Mouse (Mus musculus): ENCODE results near the gene Rec114. TPM values are rescaled to one million over a fixed set of nuclear protein-coding genes. Genes with fewer than 3 reads are reported as not detected.

The Rec114 gene
- total and polyA plus RNA-seq, 3 experiments: 111 to 135 TPM; not detected in 1

DNA sequence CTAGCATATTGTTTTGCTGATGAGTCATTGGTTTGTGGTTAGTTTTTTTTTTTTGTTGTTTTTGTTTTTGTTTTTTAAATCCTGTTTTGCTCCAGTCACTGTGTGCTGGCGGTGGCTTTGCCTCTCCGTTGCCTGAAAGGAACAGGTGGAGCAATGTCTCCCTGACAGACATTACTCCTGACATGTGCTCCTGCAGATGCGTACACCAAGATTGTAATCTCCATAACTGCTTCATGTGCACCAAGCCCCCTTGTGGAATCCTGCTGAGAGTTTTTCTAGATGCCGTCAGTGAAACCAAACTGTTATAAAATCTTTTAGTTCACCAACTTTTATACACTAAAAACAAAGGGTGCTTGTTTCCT, 94.5 kb downstream of the Rec114 start:
- peaks cover 10 to 26% of the 10 kb centered on the region in 2 experiments for H3K36me3 ChIP-seq (ENCODE audit: control insufficient read depth in 1 of 2, insufficient read depth in 2 of 2, low read length in 2 of 2)

DNA sequence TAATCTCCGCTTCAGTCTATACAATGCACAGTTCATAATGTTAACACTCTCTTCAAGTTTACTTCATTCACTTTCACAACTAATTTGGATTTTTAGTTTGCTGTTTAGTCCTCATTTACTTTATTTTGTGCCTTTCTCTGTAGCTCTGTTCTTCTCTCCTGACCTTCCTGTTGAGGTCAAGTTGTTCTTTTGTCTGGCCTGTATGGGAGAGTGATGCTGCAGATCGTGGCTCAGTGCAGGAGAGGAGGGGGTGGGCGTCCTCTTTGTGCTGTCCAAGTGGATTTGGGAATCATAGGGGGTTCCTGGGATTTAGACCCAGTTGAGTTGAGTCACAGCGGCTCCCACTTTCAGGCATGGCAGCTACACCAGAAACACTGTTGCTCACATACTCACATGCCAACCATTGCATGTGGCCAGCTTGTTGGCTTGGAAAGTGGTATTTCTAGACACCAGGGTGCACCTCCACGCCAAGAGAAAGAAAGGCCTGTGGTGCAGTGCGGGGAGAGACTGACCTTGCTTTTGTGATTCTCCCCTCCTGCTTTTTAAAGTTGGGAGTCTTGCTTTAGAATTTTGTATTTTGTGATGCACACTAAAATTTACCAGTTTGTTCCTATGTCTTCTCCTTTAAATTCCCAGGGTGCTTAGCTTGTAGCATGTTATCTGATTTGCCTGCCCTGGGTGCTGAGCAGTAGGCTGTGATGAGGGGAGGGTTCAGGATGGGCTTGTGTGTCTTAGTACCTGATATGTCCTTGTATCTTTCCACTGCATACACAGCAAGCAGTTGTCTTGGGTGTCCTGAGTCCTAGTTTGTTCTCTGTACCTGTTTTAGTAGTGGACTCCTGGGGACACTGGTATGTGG, 95.1 kb downstream of the Rec114 start:
- peaks cover 2 to 6% of the 10 kb centered on the region in 2 experiments; a peak in 2 of 4 replicates for H3K4me1 ChIP-seq (ENCODE audit: control insufficient read depth in 1 of 2, insufficient read depth in 2 of 2, low read length in 2 of 2)

More for the DNA sequence above, 94.5 kb downstream of the Rec114 start:
- no peak overlapping the region for H3K4me3 ChIP-seq (ENCODE audit: control insufficient read depth in 1 of 2, insufficient read depth in 1 of 2, low read depth in 2 of 2, low read length in 2 of 2)
- H3K9ac ChIP-seq (ENCODE audit: control insufficient read depth, low read depth, low read length, poor library complexity, severe bottlenecking): no peak overlapping the region
- no peaks in the 10 kb centered on the region for H3K9me3 ChIP-seq (replicated peaks; ENCODE audit: insufficient read depth, low read length)
- H3K79me2 ChIP-seq (ENCODE audit: control insufficient read depth, insufficient read depth, low read length, poor library complexity): no peaks in the 10 kb centered on the region
- no peak for TF ChIP-seq USF1 (IDR thresholded peaks at IDR 0.05; ENCODE audit: low read depth, low read length)
- TF ChIP-seq MYC (IDR thresholded peaks at IDR 0.05; ENCODE audit: low read depth, low read length): no peak
- no peak for TF ChIP-seq E2F4 (IDR thresholded peaks at IDR 0.05; ENCODE audit: borderline replicate concordance, low read depth, low read length)
- TF ChIP-seq ETS1 (IDR thresholded peaks at IDR 0.05; ENCODE audit: low read depth, low read length): no peak
- TF ChIP-seq ZMIZ1 (IDR thresholded peaks at IDR 0.05; ENCODE audit: low read depth, low read length): no peak
- TF ChIP-seq POLR2AphosphoS2 (IDR thresholded peaks at IDR 0.05; ENCODE audit: low read length): no peak
- no peak for TF ChIP-seq NRF1 (IDR thresholded peaks at IDR 0.05; ENCODE audit: insufficient read depth, low read depth, low read length, poor library complexity, severe bottlenecking)
- TF ChIP-seq TAL1 (IDR thresholded peaks at IDR 0.05; ENCODE audit: low read length): no peak
- TF ChIP-seq TCF12 (IDR thresholded peaks at IDR 0.05; ENCODE audit: low read depth, low read length): no peak
- no peak overlapping the region for H3K27ac ChIP-seq (ENCODE audit: control insufficient read depth, low read depth, low read length)
- no peaks in the 10 kb centered on the region for H3K27me3 ChIP-seq (ENCODE audit: control insufficient read depth in 1 of 2, insufficient read depth in 2 of 2, low read length in 2 of 2)
- DNase-seq (ENCODE audit: low read depth, low spot score): no peak
- H3K4me1 ChIP-seq (ENCODE audit: control insufficient read depth in 1 of 2, insufficient read depth in 2 of 2, low read length in 2 of 2): peaks cover 2 to 6% of the 10 kb centered on the region in 2 experiments; a peak in 2 of 4 replicates

GRCm38 (mm10) chr9:58630441-58630840, 113.3 kb downstream of the Rec114 start:
- Histone ChIP-seq H3K36me3 (ENCODE audit: control insufficient read depth in 1 of 2, insufficient read depth in 2 of 2, low read length in 2 of 2) (peaks cover 9 to 28% of the 10 kb centered on the region in 2 experiments), H3K27me3 (ENCODE audit: control insufficient read depth in 1 of 2, insufficient read depth in 2 of 2, low read length in 2 of 2) (no peaks in the 10 kb centered on the region), H3K27ac (ENCODE audit: control insufficient read depth, low read depth, low read length) (no peak overlapping the region)

More for the DNA sequence above, 95.1 kb downstream of the Rec114 start:
- no peak for TF ChIP-seq MAZ (IDR thresholded peaks at IDR 0.05; ENCODE audit: low read depth, low read length)
- TF ChIP-seq GATA1 (IDR thresholded peaks at IDR 0.05; ENCODE audit: low read depth, low read length): peak; percentile 75
- H3K9ac ChIP-seq (ENCODE audit: control insufficient read depth, low read depth, low read length, poor library complexity, severe bottlenecking): no peak overlapping the region
- peak; percentile 39 for DNase-seq (ENCODE audit: low read depth, low spot score)
- H3K79me2 ChIP-seq (ENCODE audit: control insufficient read depth, insufficient read depth, low read length, poor library complexity): no peaks in the 10 kb centered on the region
- H3K27ac ChIP-seq (ENCODE audit: control insufficient read depth, low read depth, low read length): no peak overlapping the region
- H3K36me3 ChIP-seq (ENCODE audit: control insufficient read depth in 1 of 2, insufficient read depth in 2 of 2, low read length in 2 of 2): peaks cover 10 to 27% of the 10 kb centered on the region in 2 experiments
- H3K27me3 ChIP-seq (ENCODE audit: control insufficient read depth in 1 of 2, insufficient read depth in 2 of 2, low read length in 2 of 2): no peaks in the 10 kb centered on the region
- H3K4me3 ChIP-seq (ENCODE audit: control insufficient read depth in 1 of 2, insufficient read depth in 1 of 2, low read depth in 2 of 2, low read length in 2 of 2): no peak overlapping the region
- H3K9me3 ChIP-seq (replicated peaks; ENCODE audit: insufficient read depth, low read length): no peaks in the 10 kb centered on the region

More at GRCm38 (mm10) chr9:58630441-58630840, 113.3 kb downstream of the Rec114 start:
- TF ChIP-seq GABPA (IDR thresholded peaks at IDR 0.05; ENCODE audit: low read depth, low read length) (no peak), USF1 (IDR thresholded peaks at IDR 0.05; ENCODE audit: low read depth, low read length) (no peak), MYC (IDR thresholded peaks at IDR 0.05; ENCODE audit: low read depth, low read length) (no peak), JUND (IDR thresholded peaks at IDR 0.05; ENCODE audit: low read depth, low read length) (no peak)
- no peak for DNase-seq (ENCODE audit: low read depth, low spot score)
- H3K4me3 ChIP-seq (ENCODE audit: control insufficient read depth in 1 of 2, insufficient read depth in 1 of 2, low read depth in 2 of 2, low read length in 2 of 2): no peak overlapping the region
- H3K9ac ChIP-seq (ENCODE audit: control insufficient read depth, low read depth, low read length, poor library complexity, severe bottlenecking): no peak overlapping the region
- no peaks in the 10 kb centered on the region for H3K9me3 ChIP-seq (replicated peaks; ENCODE audit: insufficient read depth, low read length)
- H3K79me2 ChIP-seq (ENCODE audit: control insufficient read depth, insufficient read depth, low read length, poor library complexity): no peaks in the 10 kb centered on the region
- peaks cover 0 to 3% of the 10 kb centered on the region in 2 experiments; a peak in 2 of 4 replicates for H3K4me1 ChIP-seq (ENCODE audit: control insufficient read depth in 1 of 2, insufficient read depth in 2 of 2, low read length in 2 of 2)

Data from MEL (cell line).